Mouse (Mus musculus) heart, postnatal 4 days (tissue): ENCODE measurements around the gene Gm11037. TPM values are rescaled to one million over a fixed set of nuclear protein-coding genes. Genes with fewer than 3 reads are reported as not detected.
A peak's percentile ranks its signal among the peaks of the same experiment; 100 is the strongest.

Experiments used
- DNase-seq: peaks from one replicate; pipeline ENCODE4 v3.0.0; 2021
- total RNA-seq, 2 experiments: library from RNA; stranded (reverse); gene quantifications; 2 replicates each; pipeline ENCODE4 v1.2.3; 2021

The Gm11037 gene
- not detected for total RNA-seq

GRCm38 (mm10) chr2:131132930-131133547 is at the start of gene Gm11037:
TSS of gene Gm11037 (plus strand) at chr2:131133497.
- DNase-seq = no peak

- DNase-seq = no peak
Measured at GRCm38 (mm10) chr2:131084206-131084605, 49.1 kb upstream of the Gm11037 start.

- no peak for DNase-seq
Measured at GRCm38 (mm10) chr2:131086667-131087390, 46.5 kb upstream of the Gm11037 start, which contains the start of gene Siglec1. TSS of gene Siglec1 (minus strand) at chr2:131086765.

GRCm38 (mm10) chr2:131088581-131088980 is 44.7 kb upstream of the Gm11037 start:
- no peak for DNase-seq

GRCm38 (mm10) chr2:131089634-131090033 is 43.7 kb upstream of the Gm11037 start:
- no peak for DNase-seq

- no peak for DNase-seq
Measured at GRCm38 (mm10) chr2:131090852-131091251, 42.4 kb upstream of the Gm11037 start.

- DNase-seq = peak; percentile 3
Measured at GRCm38 (mm10) chr2:131093577-131093976, 39.7 kb upstream of the Gm11037 start.

GRCm38 (mm10) chr2:131094823-131095222 is 38.5 kb upstream of the Gm11037 start:
- peak; percentile 85 for DNase-seq

GRCm38 (mm10) chr2:131096101-131096795 is 37.0 kb upstream of the Gm11037 start:
- peak; percentile 68 for DNase-seq

GRCm38 (mm10) chr2:131097087-131097486 is 36.2 kb upstream of the Gm11037 start:
- DNase-seq = peak; percentile 2

- DNase-seq = no peak
Measured at GRCm38 (mm10) chr2:131101530-131101929, 31.8 kb upstream of the Gm11037 start.

GRCm38 (mm10) chr2:131104021-131104420 is 29.3 kb upstream of the Gm11037 start:
- DNase-seq = peak; percentile 53

GRCm38 (mm10) chr2:131105061-131105460 is 28.2 kb upstream of the Gm11037 start:
- peak; percentile 2 for DNase-seq

- DNase-seq = peak; percentile 3
Measured at GRCm38 (mm10) chr2:131105989-131106388, 27.3 kb upstream of the Gm11037 start.

GRCm38 (mm10) chr2:131118968-131119574 is 14.2 kb upstream of the Gm11037 start:
- DNase-seq = no peak

- DNase-seq = peak; percentile 50
Measured at GRCm38 (mm10) chr2:131124166-131124565, 9.1 kb upstream of the Gm11037 start.

GRCm38 (mm10) chr2:131125157-131125963 is 7.9 kb upstream of the Gm11037 start:
- DNase-seq = no peak

GRCm38 (mm10) chr2:131125964-131126815 is 7.1 kb upstream of the Gm11037 start:
- DNase-seq = no peak

GRCm38 (mm10) chr2:131127161-131127730 is 6.1 kb upstream of the Gm11037 start, which contains the start of gene Hspa12b:
TSS of gene Hspa12b (plus strand) at chr2:131127280.
- peak; percentile 79 for DNase-seq

- DNase-seq = peak; percentile 24
Measured at GRCm38 (mm10) chr2:131128211-131128610, 5.1 kb upstream of the Gm11037 start.
